Mouse (Mus musculus) lung, postnatal 25 days (tissue): Measurements from ENCODE around the gene Aqp11.
A peak's percentile ranks its signal among the peaks of the same experiment; 100 is the strongest.

Source experiments
- DNase-seq: peaks from one replicate; pipeline ENCODE4 v3.0.0; 2022; ENCODE audit warnings: low spot score

Aqp11 gene

GRCm38 (mm10) chr7:97747787-97748497 lies 9.9 kb upstream of the Aqp11 start:
- peak; percentile 90 for DNase-seq

GRCm38 (mm10) chr7:97747176-97747707 lies 9.2 kb upstream of the Aqp11 start:
- DNase-seq: no peak

- peak; percentile 50 for DNase-seq
These were observed 7.2 kb upstream of the Aqp11 start for GRCm38 (mm10) chr7:97745299-97745698.

- no peak for DNase-seq
These were observed 3.7 kb upstream of the Aqp11 start for GRCm38 (mm10) chr7:97741756-97742291.

GRCm38 (mm10) chr7:97740948-97741347 lies 2.9 kb upstream of the Aqp11 start:
- peak; percentile 33 for DNase-seq

- no peak for DNase-seq
These were observed 842 bp downstream of the Aqp11 start for GRCm38 (mm10) chr7:97737256-97737637.

GRCm38 (mm10) chr7:97735886-97736420 lies 2.1 kb downstream of the Aqp11 start:
- peak; percentile 59 for DNase-seq

GRCm38 (mm10) chr7:97735021-97735420 lies 3.1 kb downstream of the Aqp11 start:
- no peak for DNase-seq

GRCm38 (mm10) chr7:97733606-97734005 lies 4.5 kb downstream of the Aqp11 start:
- DNase-seq: no peak

GRCm38 (mm10) chr7:97730427-97730826 lies 7.7 kb downstream of the Aqp11 start:
- no peak for DNase-seq

GRCm38 (mm10) chr7:97728666-97729614 lies 9.1 kb downstream of the Aqp11 start:
- DNase-seq: no peak

GRCm38 (mm10) chr7:97726778-97727177 lies 11.3 kb downstream of the Aqp11 start:
- DNase-seq: no peak

GRCm38 (mm10) chr7:97726080-97726479 lies 12.0 kb downstream of the Aqp11 start:
- no peak for DNase-seq

GRCm38 (mm10) chr7:97725401-97725800 lies 12.7 kb downstream of the Aqp11 start:
- no peak for DNase-seq

- no peak for DNase-seq
These were observed 14.2 kb downstream of the Aqp11 start for GRCm38 (mm10) chr7:97723646-97724538.

- no peak for DNase-seq
These were observed 15.7 kb downstream of the Aqp11 start for GRCm38 (mm10) chr7:97722278-97722918.

- no peak for DNase-seq
These were observed 18.0 kb downstream of the Aqp11 start for GRCm38 (mm10) chr7:97720109-97720508.

- no peak for DNase-seq
These were observed 19.0 kb downstream of the Aqp11 start for GRCm38 (mm10) chr7:97719078-97719477.

- no peak for DNase-seq
These were observed 20.8 kb downstream of the Aqp11 start for GRCm38 (mm10) chr7:97717326-97717725.

GRCm38 (mm10) chr7:97714651-97715050 lies 23.4 kb downstream of the Aqp11 start:
- no peak for DNase-seq

- no peak for DNase-seq
These were observed 28.9 kb downstream of the Aqp11 start for GRCm38 (mm10) chr7:97709204-97709603.
